Mouse (Mus musculus) megakaryocyte, embryonic 14.5 days (primary cell): ENCODE measurements around the gene Lmtk2.

Experiments used
- FLI1 ChIP-seq: IDR thresholded peaks from 2 replicates; pipeline ENCODE4 v1.6.1; 2012; ENCODE audit warnings: low read length, inconsistent platforms, mixed read lengths
- GATA1 ChIP-seq: IDR thresholded peaks from 3 replicates; pipeline ENCODE4 v1.6.1; 2012; ENCODE audit warnings: mixed read lengths, low read length, inconsistent platforms, borderline replicate concordance

GRCm38 (mm10) chr5:144070064-144070463 is 30.2 kb upstream of the Lmtk2 start:
- TF ChIP-seq GATA1 (no peak), FLI1 (no peak)
